Mouse (Mus musculus) heart, postnatal 14 days (tissue): Measurements from ENCODE around the gene Lonp1. TPM values are rescaled to one million over a fixed set of nuclear protein-coding genes. Genes with fewer than 3 reads are reported as not detected.

Experiments used
- total RNA-seq, 2 experiments: library from RNA; stranded (reverse); gene quantifications; 2 replicates each; pipeline ENCODE4 v1.2.3; 2021

The Lonp1 gene
- total RNA-seq, 2 experiments from 2014 or later, result 97.3 to 104 TPM

Other genes starting within 250 kb of the Lonp1 start
- 10 to 100 TPM; 60.3 to 64.8 TPM for gene Ptprs, start 150.4 kb downstream of the Lonp1 start, total RNA-seq
- not detected for gene Znrf4, start 114.5 kb downstream of the Lonp1 start, total RNA-seq
- gene Gm20219, start 72.5 kb downstream of the Lonp1 start, total RNA-seq, result under 1 TPM; 0.43 to 0.51 TPM
- 10 to 100 TPM; 62.2 to 65.6 TPM for gene Safb2, start 42.3 kb downstream of the Lonp1 start, total RNA-seq
- gene Safb, start 42.1 kb downstream of the Lonp1 start, total RNA-seq, result 10 to 100 TPM; 78.1 to 88.8 TPM
- gene 2410015M20Rik, start 17.1 kb downstream of the Lonp1 start, total RNA-seq, result 100 to 1,000 TPM; 347 to 349 TPM
- 100 to 1,000 TPM; 717 to 746 TPM for gene Rpl36, start 13.5 kb downstream of the Lonp1 start, total RNA-seq
- gene Catsperd, start 1.3 kb upstream of the Lonp1 start, total RNA-seq, result not detected
- 10 to 100 TPM; 41.8 to 44.7 TPM for gene Ranbp3, start 46.4 kb upstream of the Lonp1 start, total RNA-seq
- 100 to 1,000 TPM; 796 to 811 TPM for gene Ndufa11, start 90.9 kb upstream of the Lonp1 start, total RNA-seq
- 1 to 10 TPM; 5.3 to 7.6 TPM for gene Vmac, start 91.1 kb upstream of the Lonp1 start, total RNA-seq
- gene Nrtn, start 130.6 kb upstream of the Lonp1 start, total RNA-seq, result 10 to 100 TPM; 19.7 to 20.0 TPM
- 10 to 100 TPM; 19.6 to 21.6 TPM for gene Dus3l, start 137.9 kb upstream of the Lonp1 start, total RNA-seq
- under 1 TPM; 0.48 to 0.49 TPM for gene Prr22, start 143.4 kb upstream of the Lonp1 start, total RNA-seq
- gene Rfx2, start 204.1 kb upstream of the Lonp1 start, total RNA-seq, result 1 to 10 TPM; 4.3 to 6.0 TPM
- gene Acsbg2, start 247.6 kb upstream of the Lonp1 start, total RNA-seq, result not detected
- not detected for gene 1700061G19Rik, start 248.6 kb upstream of the Lonp1 start, total RNA-seq